Mouse (Mus musculus) skeletal muscle tissue, postnatal 0 days (tissue): ENCODE measurements around the gene Plscr2. TPM values are rescaled to one million over a fixed set of nuclear protein-coding genes. Genes with fewer than 3 reads are reported as not detected.

Experiments used
- microRNA-seq, 2 experiments: library from miRNA; unstranded; fragments of <30 nt; microRNA quantifications; one replicate each; pipeline ENCODE4; 2016
- polyA plus RNA-seq: library from polyadenylated mRNA; unstranded; fragments of >200 nt; fragmentation: Nextera tagmentation; extraction: Ambion mirVana; gene quantifications from 2 replicates; pipeline ENCODE4 v1.2.1, GENCODE M21; 2015

Gene Plscr2
- 1.5 and 2.2 TPM in 2 replicates for polyA plus RNA-seq

DNA sequence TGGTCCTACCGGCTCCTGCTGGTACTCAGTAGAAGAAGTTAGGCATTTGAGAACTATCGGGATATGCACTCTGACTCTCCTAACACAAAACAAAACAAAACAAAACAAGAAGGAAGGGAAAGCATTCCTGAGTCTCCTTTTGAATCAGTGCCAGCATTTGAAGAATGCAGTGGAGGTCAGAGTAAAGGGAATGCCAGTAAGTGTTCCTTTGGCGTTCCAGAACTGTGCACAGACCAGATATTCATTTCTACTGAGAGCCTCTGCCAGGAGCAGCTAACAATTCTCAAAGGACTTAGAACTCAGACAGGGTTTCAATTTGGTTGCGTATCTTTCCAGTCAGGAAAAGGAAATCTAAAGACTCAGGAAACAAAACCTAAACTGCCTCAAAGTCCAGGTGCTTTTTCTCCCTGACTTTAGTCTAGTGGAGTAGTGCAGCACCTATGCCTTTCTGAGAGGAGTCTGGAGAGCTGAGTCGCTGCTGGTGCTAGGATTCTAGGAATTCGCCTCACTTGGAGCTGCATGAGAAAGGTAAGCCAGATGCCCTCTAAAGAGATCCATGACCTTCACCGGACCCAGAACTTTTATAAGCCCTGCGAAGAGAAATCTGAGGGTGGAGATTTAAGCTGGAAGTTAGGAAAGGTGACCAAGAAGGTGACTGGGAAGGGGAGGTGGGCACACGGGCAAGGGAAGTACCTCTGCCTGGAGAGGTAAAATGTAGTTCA is at the start of gene Plscr2:
Plscr2 (plus strand) TSS at position 117 of the 722 bp plus-strand sequence.

DNA sequence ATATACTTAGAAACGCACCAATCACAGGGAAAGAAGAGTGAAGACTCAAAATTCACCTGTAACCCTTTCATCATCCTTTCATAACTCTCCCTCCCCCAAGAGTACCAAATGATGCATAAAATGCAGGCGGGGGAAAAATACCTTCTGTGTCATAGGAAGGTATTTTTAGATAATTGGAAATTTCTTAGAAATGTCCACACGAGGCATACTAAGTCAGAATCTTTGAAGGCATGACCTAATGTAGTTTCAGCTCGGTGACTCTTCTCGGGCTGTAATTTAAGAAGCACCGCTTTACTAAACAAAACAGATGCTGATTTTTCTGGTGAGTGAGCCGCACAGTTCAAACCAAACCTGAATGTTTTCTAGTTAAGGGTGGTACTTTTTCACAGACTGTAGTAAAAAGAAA is 26.0 kb upstream of the Plscr2 start, which contains the start of gene Plscr1:
Plscr1 (plus strand) TSS at position 304 of the 406 bp plus-strand sequence.

DNA sequence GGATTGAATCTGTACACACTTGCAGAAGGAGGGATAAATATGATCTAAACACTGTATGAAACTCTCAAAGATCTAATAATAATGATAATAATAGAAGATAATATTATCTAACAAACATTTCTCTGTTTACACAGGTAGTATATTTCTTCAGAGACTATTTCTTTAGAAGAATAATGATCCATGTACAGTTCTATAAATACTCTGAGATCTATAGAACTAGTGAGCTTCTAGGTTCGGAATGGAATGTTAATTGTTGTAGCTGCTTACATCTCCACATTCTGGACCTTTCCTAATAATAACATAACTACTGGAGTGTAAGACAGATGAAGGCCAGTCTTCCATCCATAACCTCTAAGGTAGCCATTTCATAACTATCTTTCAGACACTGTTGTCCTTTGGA is 33.7 kb downstream of the Plscr2 start, which contains the start of gene 1700057G04Rik:
1700057G04Rik (plus strand) TSS at position 301 of the 400 bp plus-strand sequence.

Small RNA genes lying within 50 kb of the gene (microRNA-seq; reads per million reads assigned to microRNA genes)
- gene Mir6386: 0 reads per million in 2 experiments

Other genes with a start within 250 kb of the Plscr2 start
- not detected in 2 replicates for gene Plscr5, start 82.7 kb upstream of the Plscr2 start, polyA plus RNA-seq
- 6.1 TPM in 2 replicates for gene Plscr1, start 25.9 kb upstream of the Plscr2 start, polyA plus RNA-seq
- gene 1700057G04Rik, start 33.8 kb downstream of the Plscr2 start, polyA plus RNA-seq: not detected in 2 replicates
- gene Plscr4, start 181.8 kb downstream of the Plscr2 start, polyA plus RNA-seq: 8.5 and 11.4 TPM in 2 replicates